ENCODE assay signal across 1 mouse cellular context in the genomic region with DNA sequence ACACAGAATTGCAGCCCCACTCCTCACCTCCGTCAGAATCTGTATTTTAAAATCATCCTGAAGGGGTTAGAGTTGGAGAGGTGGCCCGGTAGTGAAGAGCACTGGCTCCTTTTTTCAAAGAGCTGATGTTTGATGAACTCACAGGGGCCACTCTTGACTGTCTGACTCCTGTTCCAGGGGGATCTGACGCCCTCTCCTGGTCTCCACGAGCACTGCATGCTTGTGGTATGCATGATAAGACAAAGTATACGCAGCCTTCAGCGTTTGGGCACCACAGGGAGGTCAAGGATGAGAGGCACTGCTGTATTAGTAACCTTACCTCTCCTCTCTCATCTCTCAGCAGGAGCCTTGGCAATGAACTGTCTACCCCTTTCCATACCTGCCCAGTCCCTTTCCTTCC.
A peak's percentile ranks its signal among the peaks of the same experiment; 100 is the strongest.
TF ChIP-seq lines count a peak whose summit lies in the region.

No protein-coding gene starts in this region.

TF ChIP-seq in MEL, 35 proteins besides CTCF, POLR2A, EP300 and RAD21:
- TF ChIP-seq E2F4 (IDR thresholded peaks at IDR 0.05; ENCODE audit: borderline replicate concordance, low read depth, low read length) (no peak), MYB (IDR thresholded peaks at IDR 0.05; ENCODE audit: low read depth, low read length) (no peak), GABPA (IDR thresholded peaks at IDR 0.05; ENCODE audit: low read depth, low read length) (peak; percentile 47; the same call in 1 of the 2 replicates), BHLHE40 (IDR thresholded peaks at IDR 0.05; ENCODE audit: borderline replicate concordance, low read depth, low read length) (0 out of 2 replicates have a peak, but pooled peaks have one; percentile 31), GATA1 (IDR thresholded peaks at IDR 0.05; ENCODE audit: low read depth, low read length) (peak; percentile 31; the same call in 1 of the 2 replicates), MXI1 (IDR thresholded peaks at IDR 0.05; ENCODE audit: low read depth, low read length) (peak; percentile 40; the same call in 1 of the 2 replicates), SMC3 (IDR thresholded peaks at IDR 0.05; ENCODE audit: low read depth, low read length) (peak; percentile 48), SIN3A (IDR thresholded peaks at IDR 0.05; ENCODE audit: low read length) (peak; percentile 36; the same call in 1 of the 2 replicates), CHD2 (IDR thresholded peaks at IDR 0.05; ENCODE audit: low read length) (no peak), UBTF (IDR thresholded peaks at IDR 0.05; ENCODE audit: borderline replicate concordance, insufficient read depth, low read depth, low read length) (no peak), NRF1 (IDR thresholded peaks at IDR 0.05; ENCODE audit: insufficient read depth, low read depth, low read length, poor library complexity, severe bottlenecking) (no peak), ZC3H11A (IDR thresholded peaks at IDR 0.05; ENCODE audit: low read depth, low read length) (peak; percentile 26; the same call in 1 of the 2 replicates), MAZ (IDR thresholded peaks at IDR 0.05; ENCODE audit: low read depth, low read length) (no peak), RCOR1 (IDR thresholded peaks at IDR 0.05; ENCODE audit: low read depth, low read length) (peak; percentile 45; the same call in 1 of the 2 replicates), MAX (IDR thresholded peaks at IDR 0.05; ENCODE audit: low read length) (0 out of 2 replicates have a peak, but pooled peaks have one; percentile 16)
